Mouse (Mus musculus): Measurements from ENCODE around the gene Pald1.

Pald1 gene

GRCm38 (mm10) chr10:61383021-61383714 lies at the start of gene Pald1:
Pald1 (minus strand) TSS chr10:61383530.
- peak; percentile 23 to 40 for DNase-seq (ENCODE audit: low spot score in 2 of 2)

- DNase-seq (ENCODE audit: low spot score in 2 of 2), result peak; percentile 75 to 82
Observed at GRCm38 (mm10) chr10:61431375-61431774, 48.0 kb upstream of the Pald1 start.

- no peak for DNase-seq (ENCODE audit: low spot score in 2 of 2)
Observed at GRCm38 (mm10) chr10:61429043-61429442, 45.7 kb upstream of the Pald1 start.

- DNase-seq (ENCODE audit: low spot score in 2 of 2), result no peak
Observed at GRCm38 (mm10) chr10:61428416-61428815, 45.1 kb upstream of the Pald1 start.

DNA sequence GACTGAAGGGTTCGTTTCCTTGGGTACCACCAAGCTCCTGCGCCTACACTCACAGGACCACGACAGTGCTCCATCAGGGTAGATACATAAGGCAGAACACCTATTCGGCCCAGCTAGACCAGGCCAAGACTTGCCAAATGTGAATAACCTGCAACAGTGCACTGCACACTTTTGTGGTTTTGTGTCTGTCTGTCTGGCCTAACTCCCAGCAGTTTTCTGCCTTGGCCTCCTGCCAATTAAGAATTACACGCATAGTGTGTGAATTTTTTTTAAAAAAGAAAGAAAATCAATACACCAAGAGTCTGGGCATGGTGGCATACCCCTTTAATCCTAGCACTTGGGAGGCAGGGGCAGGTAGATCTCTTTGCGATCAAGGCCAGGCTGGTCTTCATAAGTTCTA lies 44.6 kb upstream of the Pald1 start:
- no peak for DNase-seq (ENCODE audit: low spot score in 2 of 2)

DNA sequence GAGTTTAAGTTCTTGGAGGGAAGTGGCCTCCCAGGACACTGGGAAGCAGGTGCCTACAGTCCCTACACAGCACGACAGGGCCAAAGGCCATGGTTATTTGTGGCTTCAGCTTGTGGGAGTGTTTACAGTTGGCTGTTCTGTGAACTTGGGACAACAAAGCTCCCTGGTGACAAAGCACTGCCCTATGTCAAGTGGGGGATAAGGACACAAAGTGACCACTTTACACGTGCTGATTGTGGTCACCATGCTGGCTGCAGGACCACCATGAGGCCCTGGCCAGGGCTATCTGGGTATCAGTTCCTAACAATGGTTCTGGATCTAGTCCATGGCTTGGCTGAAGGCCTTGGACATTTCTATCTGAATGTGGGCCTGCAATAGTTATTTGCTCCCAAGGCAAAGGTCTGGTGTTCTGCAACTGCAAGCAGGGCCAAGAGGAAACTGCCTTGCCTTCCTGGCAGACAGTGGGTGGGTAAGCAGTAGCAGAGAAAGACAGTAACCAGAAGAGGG lies 43.0 kb upstream of the Pald1 start:
- DNase-seq (ENCODE audit: low spot score in 2 of 2), result no peak

DNA sequence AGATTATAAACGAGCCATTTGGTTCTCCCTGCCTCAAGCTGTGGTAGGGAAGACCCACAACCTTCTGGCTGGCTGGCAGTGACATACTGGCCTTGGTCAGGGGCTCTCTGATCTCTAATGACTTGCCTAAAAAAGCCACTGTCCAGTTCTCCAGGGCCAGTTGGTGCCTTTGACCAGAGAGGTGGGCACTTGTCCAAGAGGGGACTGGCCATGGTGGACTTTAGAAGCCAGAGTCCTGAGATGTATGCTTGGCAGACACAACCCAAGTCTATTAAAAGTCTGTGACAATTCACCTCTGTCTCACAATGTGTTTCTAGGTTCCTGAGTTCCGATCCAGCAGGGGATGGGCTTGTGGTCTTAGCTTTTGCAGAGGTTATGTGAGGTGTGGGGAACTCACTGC lies 41.7 kb upstream of the Pald1 start:
- no peak for DNase-seq (ENCODE audit: low spot score in 2 of 2)

- DNase-seq (ENCODE audit: low spot score in 2 of 2), result no peak
Observed at GRCm38 (mm10) chr10:61424500-61424899, 41.2 kb upstream of the Pald1 start.

DNA sequence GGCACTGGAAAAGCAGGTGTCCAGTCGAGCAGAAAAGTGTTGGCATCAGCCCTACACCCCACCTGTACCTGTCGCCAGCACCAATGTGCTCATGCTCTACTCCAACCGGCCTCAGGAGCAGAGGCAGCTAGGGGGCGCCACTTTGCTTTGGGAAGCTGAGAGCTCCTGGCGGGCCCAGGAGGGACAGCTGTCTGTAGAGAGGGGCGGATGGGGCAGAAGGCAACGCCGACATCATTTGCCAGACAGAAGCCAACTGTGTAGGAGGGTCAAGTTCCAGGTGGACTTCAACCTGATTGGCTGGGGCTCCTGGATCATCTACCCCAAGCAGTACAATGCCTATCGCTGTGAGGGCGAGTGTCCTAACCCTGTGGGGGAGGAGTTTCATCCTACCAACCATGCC lies 40.0 kb upstream of the Pald1 start:
- no peak for DNase-seq (ENCODE audit: low spot score in 2 of 2)

DNA sequence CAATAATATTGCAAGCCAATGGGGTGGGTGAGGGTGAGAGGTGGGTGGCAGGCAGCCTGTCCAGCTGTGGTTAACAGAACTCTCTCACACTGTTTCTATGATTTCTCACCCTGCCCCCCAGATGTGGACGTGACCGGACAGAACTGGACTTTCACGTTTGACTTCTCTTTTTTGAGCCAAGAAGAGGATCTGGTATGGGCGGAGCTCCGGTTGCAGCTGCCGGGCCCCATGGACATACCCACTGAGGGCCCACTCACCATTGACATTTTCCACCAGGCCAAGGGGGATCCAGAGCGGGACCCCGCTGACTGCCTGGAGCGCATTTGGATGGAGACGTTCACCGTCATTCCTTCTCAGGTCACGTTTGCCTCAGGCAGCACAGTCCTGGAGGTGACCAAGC lies 39.5 kb upstream of the Pald1 start:
- no peak for DNase-seq (ENCODE audit: low spot score in 2 of 2)

- no peak for DNase-seq (ENCODE audit: low spot score in 2 of 2)
Observed at GRCm38 (mm10) chr10:61420011-61420410, 36.7 kb upstream of the Pald1 start.

GRCm38 (mm10) chr10:61419146-61419545 lies 35.8 kb upstream of the Pald1 start:
- DNase-seq (ENCODE audit: low spot score in 2 of 2), result no peak

GRCm38 (mm10) chr10:61418131-61418900 lies 35.0 kb upstream of the Pald1 start:
- no peak for DNase-seq (ENCODE audit: low spot score in 2 of 2)

- DNase-seq (ENCODE audit: low spot score in 2 of 2), result no peak
Observed at GRCm38 (mm10) chr10:61417672-61418071, 34.3 kb upstream of the Pald1 start, which contains the start of gene Nodal. Nodal (plus strand) TSS chr10:61417972.

- DNase-seq (ENCODE audit: low spot score in 2 of 2), result no peak
Observed at GRCm38 (mm10) chr10:61417046-61417445, 33.7 kb upstream of the Pald1 start.

DNA sequence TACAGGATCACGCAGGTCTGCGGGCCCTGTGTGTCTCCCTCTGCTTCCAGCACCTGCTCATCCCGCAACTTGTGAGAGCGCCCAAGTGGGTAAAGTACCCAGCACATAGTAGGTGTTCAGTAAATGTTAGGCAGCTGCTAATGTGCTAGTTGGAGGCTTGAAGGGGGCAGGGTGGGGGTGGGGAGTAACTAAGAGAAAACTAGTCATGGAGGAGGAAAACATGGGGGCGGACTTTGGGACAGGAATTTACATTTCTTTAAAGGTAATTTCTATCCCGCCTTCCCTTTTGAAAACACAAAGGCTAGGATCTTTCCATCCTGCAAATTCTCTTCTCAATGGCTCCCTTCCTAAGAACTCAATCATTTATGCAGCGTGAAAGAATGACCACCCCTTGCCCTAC lies 33.2 kb upstream of the Pald1 start:
- DNase-seq (ENCODE audit: low spot score in 2 of 2), result no peak

DNA sequence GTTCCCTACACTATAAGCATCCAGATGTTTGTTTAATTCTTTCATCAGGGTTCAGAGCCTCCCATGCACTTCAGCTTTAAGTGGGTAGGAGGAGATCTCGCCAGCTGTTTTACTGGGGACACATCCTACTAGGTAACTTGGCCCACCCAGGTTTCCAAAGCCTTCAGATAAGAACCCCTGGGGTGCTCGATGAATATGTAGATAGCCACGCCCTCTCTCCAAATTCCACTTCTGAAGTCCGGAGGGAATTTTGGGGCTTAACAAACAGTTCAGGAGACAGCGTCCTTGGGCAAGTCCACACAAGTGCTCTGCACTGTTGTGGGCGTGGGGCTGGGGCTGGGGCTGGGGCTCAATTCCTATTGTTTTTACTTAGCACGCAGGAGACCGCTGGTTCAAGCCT lies 32.6 kb upstream of the Pald1 start:
- DNase-seq (ENCODE audit: low spot score in 2 of 2), result no peak

DNA sequence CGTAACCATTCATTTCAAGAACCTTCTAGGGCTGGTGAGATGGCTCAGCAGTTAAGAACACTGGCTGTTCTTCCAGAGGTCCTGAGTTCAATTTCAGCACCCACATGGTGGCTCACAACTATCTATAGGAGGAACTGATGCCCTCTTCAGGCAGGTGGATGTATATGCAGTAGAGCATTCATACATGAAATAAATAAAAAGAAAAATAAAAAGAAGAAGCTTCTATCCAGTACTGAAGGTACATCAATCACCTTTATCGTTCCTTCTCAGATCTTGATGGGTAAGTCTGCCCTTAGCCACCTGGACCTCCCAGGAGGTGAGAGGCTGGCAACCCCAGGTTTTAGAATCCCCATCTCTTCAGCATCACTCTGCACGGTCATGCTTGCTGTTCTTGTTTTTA lies 31.9 kb upstream of the Pald1 start:
- no peak for DNase-seq (ENCODE audit: low spot score in 2 of 2)

- DNase-seq (ENCODE audit: low spot score in 2 of 2), result no peak
Observed at GRCm38 (mm10) chr10:61412910-61413625, 29.7 kb upstream of the Pald1 start.

- no peak for DNase-seq (ENCODE audit: low spot score in 2 of 2)
Observed at GRCm38 (mm10) chr10:61410193-61410592, 26.9 kb upstream of the Pald1 start.

GRCm38 (mm10) chr10:61409776-61410175 lies 26.4 kb upstream of the Pald1 start:
- DNase-seq (ENCODE audit: low spot score in 2 of 2), result no peak

- no peak for DNase-seq (ENCODE audit: low spot score in 2 of 2)
Observed at GRCm38 (mm10) chr10:61405958-61406357, 22.6 kb upstream of the Pald1 start.

All from frontal cortex, postnatal 36 days (tissue).